Mouse (Mus musculus) neural tube, embryonic 11.5 days (tissue): ENCODE data around the gene Slc25a5. TPM values are rescaled to one million over a fixed set of nuclear protein-coding genes. Genes with fewer than 3 reads are reported as not detected.
A peak's percentile ranks its signal among the peaks of the same experiment; 100 is the strongest.
"Not testable (repeated sequence)": the region's sequence is repeated elsewhere in the genome, so short reads cannot be mapped to it uniquely, and the experiment has no call there.

ENCODE experiments used
- ATAC-seq: fragments of 200-750 bp; cut with Nextera tagmentation; 2 replicates; pipeline ENCODE4 v1.8.0; 2017; ENCODE audit warnings: moderate number of reproducible peaks, mild to moderate bottlenecking, moderate TSS enrichment, moderate library complexity; ENCODE audit not compliant: insufficient read depth, low FRiP score, low TSS enrichment
- DNase-seq: peaks from one replicate; pipeline ENCODE4 v3.0.0-alpha.2; 2015; ENCODE audit warnings: low spot score
- H3K27ac ChIP-seq: fragments of 300-500 bp; sonication (generic); 2 replicates; pipeline ENCODE4 v1.5.1; 2014; ENCODE audit warnings: low read depth, mild to moderate bottlenecking, low read length
- H3K27me3 ChIP-seq: fragments of 300-500 bp; sonication (generic); 2 replicates; pipeline ENCODE4 v1.6.1; 2014; ENCODE audit warnings: mild to moderate bottlenecking, low read length, mixed read lengths; ENCODE audit not compliant: control insufficient read depth, insufficient read depth
- H3K36me3 ChIP-seq: fragments of 300-500 bp; sonication (generic); 2 replicates; pipeline ENCODE4 v1.6.1; 2014; ENCODE audit warnings: mild to moderate bottlenecking, low read length, moderate library complexity, mixed read lengths; ENCODE audit not compliant: control insufficient read depth, insufficient read depth
- H3K4me1 ChIP-seq: fragments of 300-500 bp; sonication (generic); 2 replicates; pipeline ENCODE4 v1.6.1; 2014; ENCODE audit warnings: low read length, mixed read lengths; ENCODE audit not compliant: control insufficient read depth, insufficient read depth
- H3K4me2 ChIP-seq: fragments of 300-500 bp; sonication (generic); 2 replicates; pipeline ENCODE4 v1.6.1; 2014; ENCODE audit warnings: low read depth, mild to moderate bottlenecking, moderate library complexity
- H3K4me3 ChIP-seq: fragments of 300-500 bp; sonication (generic); 2 replicates; pipeline ENCODE4 v1.5.1; 2014; ENCODE audit warnings: low read depth, low read length
- H3K9ac ChIP-seq: fragments of 300-500 bp; sonication (generic); 2 replicates; pipeline ENCODE4 v1.6.1; 2014; ENCODE audit warnings: mild to moderate bottlenecking, low read length
- H3K9me3 ChIP-seq: fragments of 300-500 bp; sonication (generic); 2 replicates; pipeline ENCODE4 v1.6.1; 2016; ENCODE audit warnings: low read length; ENCODE audit not compliant: control insufficient read depth
- WGBS: fragments of 180-500 bp; shearing (Covaris S2); extraction: QIAGEN DNeasy Blood & Tissue Kit; methylation state at CpG from one replicate; pipeline ENCODE4 v1.1.7; 2014; 5-methylcytosine and 5-hydroxymethylcytosine counted together
- polyA plus RNA-seq: library from polyadenylated mRNA; unstranded; fragments of >200 nt; fragmentation: Nextera tagmentation; extraction: Ambion mirVana; gene quantifications from 2 replicates; pipeline ENCODE4 v1.2.1, GENCODE M21; 2014

The Slc25a5 gene
- polyA plus RNA-seq, 1 experiment from 2014 or later, result 829 TPM

DNA sequence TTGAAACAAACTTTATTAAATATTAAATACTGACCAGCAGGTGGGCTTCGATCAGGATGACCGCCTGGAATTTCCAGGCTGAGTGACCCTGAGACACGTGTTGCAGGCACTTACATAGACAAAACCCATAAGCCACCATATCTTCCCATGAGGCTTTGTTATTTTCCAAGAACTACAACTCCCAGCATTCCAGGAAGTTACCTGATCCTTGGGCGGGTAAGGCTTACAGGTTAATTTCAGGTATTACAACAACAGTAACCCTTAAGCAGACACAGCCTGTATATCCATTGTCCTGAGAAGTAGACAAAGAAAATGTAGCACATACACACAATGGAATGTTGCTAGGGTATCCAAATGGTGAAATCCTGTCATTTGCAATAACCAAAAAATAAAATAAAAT is 6.1 kb upstream of the Slc25a5 start:
- no peak for ATAC-seq
- no peaks in the 10 kb centered on the region for H3K36me3 ChIP-seq
- WGBS, result 58% methylated on average over 4 of the region's 4 CpGs
- no peaks in the 10 kb centered on the region for H3K27me3 ChIP-seq
- DNase-seq, result no peak
- H3K9ac ChIP-seq, result no peak overlapping the region
- H3K4me1 ChIP-seq, result no peaks in the 10 kb centered on the region
- no peaks in the 10 kb centered on the region for H3K9me3 ChIP-seq
- H3K4me3 ChIP-seq, result no peak overlapping the region
- H3K4me2 ChIP-seq, result no peak overlapping the region
- no peak overlapping the region for H3K27ac ChIP-seq

DNA sequence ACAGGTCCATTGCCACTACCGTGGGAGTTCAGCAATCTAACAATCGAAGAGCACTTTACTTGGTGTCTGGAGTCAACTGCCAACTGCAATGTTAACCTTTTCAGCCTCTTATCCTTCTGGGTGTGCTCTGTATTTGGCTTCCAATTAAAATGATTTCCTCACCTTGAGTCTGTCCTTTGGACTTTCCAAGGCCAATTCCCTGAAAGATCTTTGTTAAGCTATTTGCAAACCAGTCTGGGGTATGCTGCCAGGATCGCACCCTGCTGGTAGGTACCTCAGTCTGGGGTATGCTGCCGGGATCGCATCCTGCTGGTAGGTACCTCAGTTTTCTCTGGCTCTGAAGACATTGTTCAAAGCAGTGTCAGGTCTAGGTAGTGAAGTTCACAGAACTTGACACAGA is 880 bp upstream of the Slc25a5 start:
- H3K9ac ChIP-seq, result no peak overlapping the region
- H3K27me3 ChIP-seq, result no peaks in the 10 kb centered on the region
- no peaks in the 10 kb centered on the region for H3K4me1 ChIP-seq
- ATAC-seq (no peak), DNase-seq (no peak)
- no peak overlapping the region for H3K4me3 ChIP-seq
- H3K9me3 ChIP-seq, result no peaks in the 10 kb centered on the region
- 69% methylated on average over 5 of the region's 5 CpGs for WGBS
- no peaks in the 10 kb centered on the region for H3K36me3 ChIP-seq
- no peak overlapping the region for H3K27ac ChIP-seq
- no peak overlapping the region for H3K4me2 ChIP-seq

DNA sequence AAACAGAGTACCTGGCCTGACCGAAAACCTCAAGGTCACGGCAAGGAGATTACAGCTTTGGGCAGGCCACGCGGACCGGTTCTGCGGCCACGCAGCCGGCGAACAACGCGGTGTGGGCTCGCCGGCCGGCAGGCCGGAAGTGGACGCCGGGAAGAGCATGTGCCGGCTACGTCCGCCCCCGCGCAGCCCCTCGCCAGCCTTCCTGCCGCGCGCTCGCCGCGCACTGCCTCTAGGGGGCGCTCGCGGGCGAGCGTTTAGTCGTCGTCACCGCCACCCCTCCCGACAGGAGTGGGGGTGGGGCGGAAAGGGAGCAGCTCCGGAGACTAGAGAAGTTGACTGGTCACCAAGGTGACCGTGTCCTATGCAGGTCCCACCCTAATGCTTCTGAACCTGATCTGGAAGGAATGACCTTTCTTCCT is 721 bp downstream of the Slc25a5 start:
- 20% methylated on average over 35 of the region's 41 CpGs for WGBS
- ATAC-seq (peak; percentile 70), DNase-seq (peak; percentile 86)
- H3K27ac ChIP-seq, result peak overlapping the region; percentile 70
- H3K36me3 ChIP-seq, result no peaks in the 10 kb centered on the region
- peak overlapping the region; percentile 48 for H3K4me2 ChIP-seq
- H3K27me3 ChIP-seq, result no peaks in the 10 kb centered on the region
- H3K9me3 ChIP-seq, result no peaks in the 10 kb centered on the region
- H3K4me1 ChIP-seq, result no peaks in the 10 kb centered on the region
- peak overlapping the region; percentile 64 for H3K4me3 ChIP-seq
- H3K9ac ChIP-seq, result peak overlapping the region; percentile 81

DNA sequence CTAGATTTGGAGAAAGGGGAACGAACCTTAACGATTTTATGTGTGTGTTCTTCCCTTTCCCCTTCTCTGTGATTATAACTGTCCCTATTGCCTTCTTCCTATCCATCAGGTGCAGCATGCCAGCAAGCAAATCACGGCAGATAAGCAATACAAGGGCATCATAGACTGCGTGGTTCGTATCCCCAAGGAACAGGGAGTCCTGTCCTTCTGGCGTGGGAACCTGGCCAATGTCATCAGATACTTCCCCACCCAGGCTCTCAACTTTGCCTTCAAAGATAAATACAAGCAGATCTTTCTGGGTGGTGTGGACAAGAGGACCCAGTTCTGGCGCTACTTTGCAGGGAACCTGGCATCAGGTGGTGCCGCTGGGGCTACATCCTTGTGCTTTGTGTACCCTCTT is 1.3 kb downstream of the Slc25a5 start:
- H3K4me1 ChIP-seq, H3K27ac ChIP-seq, DNase-seq, ATAC-seq, H3K36me3 ChIP-seq, H3K27me3 ChIP-seq, H3K9me3 ChIP-seq: not testable (repeated sequence)
- Histone ChIP-seq H3K4me2 (peak overlapping the region; percentile 48), H3K4me3 (peak overlapping the region; percentile 64), H3K9ac (peak overlapping the region; percentile 81)
- WGBS, result 82% methylated on average over 8 of the region's 8 CpGs

DNA sequence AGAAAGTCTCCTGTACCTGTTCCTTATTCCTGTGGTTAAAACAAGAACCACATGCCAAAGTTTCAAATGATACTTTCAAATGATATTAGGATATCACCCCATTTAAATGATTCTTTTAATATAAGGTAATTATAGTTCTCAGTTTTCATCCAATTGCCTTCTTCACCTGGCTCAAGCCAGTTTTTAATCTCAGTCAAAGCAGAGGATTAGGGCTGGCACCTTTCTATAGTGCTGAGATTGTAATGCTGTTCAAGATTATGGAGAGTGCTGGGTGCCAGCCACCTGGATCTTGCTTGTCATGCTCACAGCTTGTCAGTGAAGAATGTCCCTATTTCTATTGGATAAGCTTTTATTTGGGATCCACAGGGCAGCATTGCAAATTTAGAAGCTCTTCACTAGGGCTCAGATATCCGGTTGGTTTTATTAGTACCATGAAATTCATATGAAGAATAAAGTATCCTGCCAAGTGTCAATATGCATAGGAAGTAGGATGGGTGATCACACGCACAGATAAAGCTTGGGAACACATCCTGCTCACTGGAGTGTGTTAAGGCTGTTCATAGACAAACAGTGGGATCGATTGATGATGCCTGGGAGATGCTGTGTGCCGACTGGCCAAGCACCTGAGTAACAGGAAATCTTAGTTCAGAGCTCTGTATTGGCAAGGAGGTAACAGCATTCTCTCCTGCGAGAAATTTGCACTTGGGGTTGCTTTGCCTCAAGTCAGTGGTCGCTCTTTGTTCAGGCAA is 3.9 kb downstream of the Slc25a5 start:
- DNase-seq (no peak), ATAC-seq (no peak)
- Histone ChIP-seq H3K4me1 (no peaks in the 10 kb centered on the region), H3K36me3 (no peaks in the 10 kb centered on the region), H3K27ac (no peak overlapping the region), H3K9ac (no peak overlapping the region), H3K9me3 (no peaks in the 10 kb centered on the region), H3K4me3 (no peak overlapping the region), H3K27me3 (no peaks in the 10 kb centered on the region), H3K4me2 (no peak overlapping the region)
- 55% methylated on average over 6 of the region's 6 CpGs for WGBS

DNA sequence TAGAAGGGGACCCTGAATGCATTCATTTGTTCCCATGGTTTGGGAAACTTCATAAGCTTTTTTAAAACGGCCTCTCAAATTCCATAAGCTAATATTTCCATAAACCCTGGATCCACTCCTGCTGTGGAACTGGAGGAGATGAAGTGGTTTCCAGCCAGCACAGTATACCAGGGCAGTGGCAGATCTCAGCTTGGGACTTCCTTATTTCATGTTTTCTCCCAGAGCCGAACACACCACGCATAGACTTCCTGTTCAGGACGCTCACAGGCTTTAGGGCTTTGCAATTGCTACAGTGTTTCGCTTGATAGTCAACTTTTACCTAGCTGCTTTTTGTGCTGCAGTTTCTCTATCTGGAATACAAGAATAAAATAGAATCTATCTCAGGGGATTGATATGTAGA is 7.7 kb downstream of the Slc25a5 start:
- no peak overlapping the region for H3K4me3 ChIP-seq
- H3K27me3 ChIP-seq, result no peaks in the 10 kb centered on the region
- H3K9me3 ChIP-seq, result no peaks in the 10 kb centered on the region
- H3K4me2 ChIP-seq, result no peak overlapping the region
- no peaks in the 10 kb centered on the region for H3K4me1 ChIP-seq
- H3K36me3 ChIP-seq, result no peaks in the 10 kb centered on the region
- 87% methylated on average over 5 of the region's 5 CpGs for WGBS
- no peak overlapping the region for H3K27ac ChIP-seq
- ATAC-seq, result no peak
- DNase-seq, result no peak
- H3K9ac ChIP-seq, result no peak overlapping the region

DNA sequence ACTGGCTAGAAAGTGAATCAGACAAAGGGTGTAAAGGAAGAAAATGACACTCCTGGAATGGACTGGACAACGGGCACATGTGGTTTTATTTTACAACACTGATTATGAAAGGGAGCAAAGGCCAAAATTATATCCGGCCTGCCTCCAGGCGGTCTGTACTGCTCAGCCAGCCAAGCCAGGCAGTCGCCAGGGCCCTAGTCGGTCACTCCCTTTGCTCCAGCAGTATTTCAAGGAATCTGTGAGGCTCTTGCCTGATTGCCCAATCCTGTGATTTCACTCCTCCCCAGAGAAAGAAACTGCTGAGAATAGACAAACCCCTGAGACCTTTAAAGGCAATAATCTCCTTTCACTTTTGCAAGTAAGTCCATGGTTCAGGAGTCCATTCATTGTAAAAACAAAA is 8.7 kb downstream of the Slc25a5 start:
- Histone ChIP-seq H3K9me3 (no peaks in the 10 kb centered on the region), H3K4me2 (no peak overlapping the region), H3K27me3 (no peaks in the 10 kb centered on the region), H3K36me3 (no peaks in the 10 kb centered on the region), H3K4me3 (no peak overlapping the region), H3K9ac (no peak overlapping the region), H3K27ac (no peak overlapping the region), H3K4me1 (no peaks in the 10 kb centered on the region)
- ATAC-seq, result no peak
- no peak for DNase-seq
- 80% methylated on average over 5 of the region's 5 CpGs for WGBS

DNA sequence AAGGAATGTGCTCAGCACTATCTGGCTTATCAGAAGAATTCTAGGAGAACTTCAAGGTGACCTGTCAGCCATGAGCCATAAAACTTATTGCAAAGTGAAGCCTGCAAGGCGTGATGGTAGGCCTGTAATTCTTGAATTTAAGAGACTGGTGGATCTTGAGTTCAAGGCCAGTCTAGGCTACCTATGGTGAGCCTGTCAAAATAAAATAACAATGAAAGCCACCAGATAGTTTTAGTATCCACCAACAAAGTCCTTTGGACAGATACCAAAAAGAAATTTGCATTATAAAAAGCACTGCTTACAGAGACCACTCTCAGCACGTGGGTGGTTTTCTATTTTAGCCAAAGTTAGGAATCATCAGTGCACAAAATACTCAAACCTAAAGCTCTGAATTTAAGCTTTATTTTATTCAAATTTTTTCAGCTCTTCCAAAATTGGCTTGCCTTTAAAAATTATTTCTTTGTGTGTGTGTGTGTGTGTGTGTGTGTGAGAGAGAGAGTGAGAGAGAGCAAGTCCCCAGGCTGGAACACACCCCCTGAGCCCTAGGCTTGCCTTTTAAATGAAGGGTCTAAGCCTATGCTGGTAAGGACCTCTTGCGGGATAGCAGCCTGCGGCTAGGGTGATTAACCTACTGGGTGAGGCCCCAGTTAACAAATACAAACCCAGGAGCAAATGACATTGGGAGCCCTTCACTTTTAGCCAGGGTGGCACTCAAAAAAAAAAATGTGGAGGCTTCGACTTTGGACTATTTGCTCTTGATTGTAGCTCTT is 10.2 kb downstream of the Slc25a5 start:
- H3K27ac ChIP-seq, result no peak overlapping the region
- no peaks in the 10 kb centered on the region for H3K4me1 ChIP-seq
- WGBS, result 58% methylated on average over 5 of the region's 5 CpGs
- H3K4me3 ChIP-seq, result no peak overlapping the region
- ATAC-seq (no peak), DNase-seq (no peak)
- H3K27me3 ChIP-seq, result no peaks in the 10 kb centered on the region
- H3K4me2 ChIP-seq, result no peak overlapping the region
- no peaks in the 10 kb centered on the region for H3K36me3 ChIP-seq
- no peaks in the 10 kb centered on the region for H3K9me3 ChIP-seq
- H3K9ac ChIP-seq, result no peak overlapping the region
